Mouse (Mus musculus): Measurements from ENCODE around the gene Rapgef2. TPM values are rescaled to one million over a fixed set of nuclear protein-coding genes. Genes with fewer than 3 reads are reported as not detected.

Gene Rapgef2
- total RNA-seq, 2 experiments from 2014 or later: 24.8 to 30.8 TPM

GRCm38 (mm10) chr3:79161834-79162401, 124.4 kb downstream of the Rapgef2 start:
- DNase-seq: peak; percentile 27

- DNase-seq: no peak
Measured at GRCm38 (mm10) chr3:79161093-79161723, 125.1 kb downstream of the Rapgef2 start.

- DNase-seq: no peak
Measured at GRCm38 (mm10) chr3:79158254-79158653, 128.1 kb downstream of the Rapgef2 start.

GRCm38 (mm10) chr3:79153039-79153487, 133.3 kb downstream of the Rapgef2 start:
- DNase-seq: no peak

GRCm38 (mm10) chr3:79145407-79146055, 140.8 kb downstream of the Rapgef2 start:
- no peak for DNase-seq

- peak; percentile 24 for DNase-seq
Measured at GRCm38 (mm10) chr3:79144672-79145406, 141.5 kb downstream of the Rapgef2 start.

GRCm38 (mm10) chr3:79144085-79144484, 142.2 kb downstream of the Rapgef2 start:
- no peak for DNase-seq

GRCm38 (mm10) chr3:79139245-79139644, 147.1 kb downstream of the Rapgef2 start:
- no peak for DNase-seq

GRCm38 (mm10) chr3:79138601-79139000, 147.7 kb downstream of the Rapgef2 start:
- DNase-seq: no peak

GRCm38 (mm10) chr3:79130991-79131390, 155.3 kb downstream of the Rapgef2 start:
- DNase-seq: no peak

GRCm38 (mm10) chr3:79129044-79129600, 157.2 kb downstream of the Rapgef2 start:
- no peak for DNase-seq

GRCm38 (mm10) chr3:79127797-79128196, 158.5 kb downstream of the Rapgef2 start:
- DNase-seq: no peak

- DNase-seq: no peak
Measured at GRCm38 (mm10) chr3:79126857-79127256, 159.5 kb downstream of the Rapgef2 start.

GRCm38 (mm10) chr3:79121391-79121790, 164.9 kb downstream of the Rapgef2 start:
- DNase-seq: no peak

GRCm38 (mm10) chr3:79119983-79120382, 166.3 kb downstream of the Rapgef2 start:
- DNase-seq: no peak

GRCm38 (mm10) chr3:79110153-79110552, 176.2 kb downstream of the Rapgef2 start:
- peak; percentile 18 for DNase-seq

GRCm38 (mm10) chr3:79108246-79108645, 178.1 kb downstream of the Rapgef2 start:
- DNase-seq: no peak

GRCm38 (mm10) chr3:79106360-79106759, 180.0 kb downstream of the Rapgef2 start:
- DNase-seq: no peak

GRCm38 (mm10) chr3:79103604-79104003, 182.7 kb downstream of the Rapgef2 start:
- no peak for DNase-seq

GRCm38 (mm10) chr3:79101737-79102136, 184.6 kb downstream of the Rapgef2 start:
- DNase-seq: no peak

GRCm38 (mm10) chr3:79100831-79101230, 185.5 kb downstream of the Rapgef2 start:
- no peak for DNase-seq

- DNase-seq: no peak
Measured at GRCm38 (mm10) chr3:79089091-79089490, 197.2 kb downstream of the Rapgef2 start.

- no peak for DNase-seq
Measured at GRCm38 (mm10) chr3:79088461-79088860, 197.9 kb downstream of the Rapgef2 start.

All from gastrocnemius, postnatal 10 days (tissue).